Mouse (Mus musculus) ES-Bruce4 (cell line): ENCODE measurements around the gene Stk39. TPM values are rescaled to one million over a fixed set of nuclear protein-coding genes. Genes with fewer than 3 reads are reported as not detected.

Experiments
- H3K27ac ChIP-seq: 2 replicates; pipeline ENCODE4 v1.5.1; 2012; ENCODE audit warnings: low read length, inconsistent platforms; ENCODE audit not compliant: insufficient read depth
- H3K27me3 ChIP-seq: 2 replicates; pipeline ENCODE4 v1.6.1; 2012; ENCODE audit warnings: mild to moderate bottlenecking, low read length, inconsistent platforms; ENCODE audit not compliant: control insufficient read depth, poor library complexity, insufficient read depth, severe bottlenecking
- H3K36me3 ChIP-seq: 2 replicates; pipeline ENCODE4 v1.6.1; 2012; ENCODE audit warnings: inconsistent platforms, mild to moderate bottlenecking, low read length, moderate library complexity; ENCODE audit not compliant: control insufficient read depth, poor library complexity, insufficient read depth, severe bottlenecking
- H3K4me1 ChIP-seq: one replicate; pipeline ENCODE4 v1.8.1; 2011; ENCODE audit warnings: low read length; ENCODE audit not compliant: control insufficient read depth, insufficient read depth
- H3K4me3 ChIP-seq: 2 replicates; pipeline ENCODE4 v1.5.1; 2011; ENCODE audit warnings: low read depth, mild to moderate bottlenecking, low read length
- H3K9ac ChIP-seq: 2 replicates; pipeline ENCODE4 v1.6.1; 2012; ENCODE audit warnings: low read depth, mild to moderate bottlenecking, inconsistent platforms; ENCODE audit not compliant: poor library complexity, severe bottlenecking
- H3K9me3 ChIP-seq: replicated peaks from 2 replicates; pipeline ENCODE4 v1.6.1; 2012; ENCODE audit warnings: mild to moderate bottlenecking, low read length, inconsistent platforms; ENCODE audit not compliant: control insufficient read depth, poor library complexity, insufficient read depth, severe bottlenecking
- CTCF ChIP-seq: IDR thresholded peaks from one replicate; pipeline ENCODE4 v1.8.1; 2011; ENCODE audit warnings: low read depth, low read length
- EP300 ChIP-seq: IDR thresholded peaks from 2 replicates; pipeline ENCODE4 v1.6.1; 2011; ENCODE audit warnings: low read depth, low read length; ENCODE audit not compliant: insufficient read depth
- POLR2A ChIP-seq: IDR thresholded peaks from one replicate; pipeline ENCODE4 v1.8.1; 2011; ENCODE audit warnings: low read length; ENCODE audit not compliant: insufficient read depth
- polyA plus RNA-seq: library from polyadenylated mRNA; stranded (reverse); fragments of >200 nt; gene quantifications from 2 replicates; pipeline ENCODE4 v1.2.4, GENCODE M21; 2011; ENCODE audit warnings: low read depth; ENCODE audit not compliant: missing spikeins, insufficient read depth, insufficient read length

Stk39 gene
- polyA plus RNA-seq, 1 experiment = 7.6 TPM

DNA sequence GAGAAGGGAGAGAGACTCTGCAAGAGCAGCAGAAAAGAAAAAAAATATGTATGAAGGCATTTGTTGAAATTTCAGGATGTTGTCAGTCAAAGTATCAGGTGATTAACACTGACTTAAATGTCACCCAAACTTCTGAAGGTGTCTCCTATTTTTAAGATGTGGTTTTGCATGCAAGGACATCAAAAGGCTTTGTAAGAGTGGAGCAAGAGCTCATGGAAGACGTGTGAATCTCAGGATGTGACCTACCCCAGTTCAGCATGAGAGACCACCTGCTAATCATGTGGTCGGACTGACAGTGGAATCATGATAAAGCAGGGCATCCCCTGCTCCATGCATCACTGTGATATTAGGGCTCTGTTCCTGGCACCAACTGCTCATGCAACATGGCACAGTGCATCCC, 175.3 kb downstream of the Stk39 start:
- no peaks in the 10 kb centered on the region for H3K4me1 ChIP-seq

DNA sequence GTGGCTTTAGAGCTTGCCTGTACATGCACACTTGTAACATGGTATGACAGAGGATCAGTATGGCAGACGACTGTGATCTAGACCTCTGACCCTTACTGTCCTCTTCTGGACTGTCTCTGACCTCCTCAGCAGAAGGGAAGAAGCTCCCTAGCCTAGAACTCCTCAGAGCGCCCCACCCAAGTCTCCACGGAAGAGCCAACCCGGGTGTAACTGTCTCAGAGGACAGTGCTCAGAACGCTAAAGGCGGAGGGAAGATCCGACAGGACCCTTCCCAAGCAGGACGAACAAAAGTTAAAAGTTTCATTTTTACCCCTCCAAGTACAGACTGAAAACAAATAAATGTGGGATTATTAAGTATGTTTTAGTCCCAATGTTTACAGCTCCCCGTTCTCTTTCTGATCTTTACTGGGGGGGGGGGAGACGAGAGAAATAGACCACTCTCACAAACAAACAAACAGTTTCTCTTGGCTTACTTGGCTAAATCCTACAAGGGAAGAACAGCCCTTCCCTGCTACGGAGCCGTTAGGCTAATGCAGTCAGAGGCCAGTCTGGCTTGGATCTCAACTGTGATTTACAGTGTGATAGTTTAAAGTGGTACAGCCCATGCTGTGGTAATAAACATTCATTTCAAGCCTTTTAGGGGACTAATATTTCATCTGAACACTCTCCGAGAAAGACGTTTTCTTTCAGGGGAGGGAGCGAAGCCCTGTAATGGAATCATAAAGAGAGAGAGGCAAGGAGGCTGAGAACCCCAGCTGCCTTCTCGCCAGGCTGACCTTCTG, 179.3 kb downstream of the Stk39 start:
- Histone ChIP-seq H3K27ac (no peak overlapping the region), H3K4me1 (no peaks in the 10 kb centered on the region), H3K9me3 (no peaks in the 10 kb centered on the region), H3K9ac (no peak overlapping the region), H3K36me3 (no peaks in the 10 kb centered on the region), H3K27me3 (no peaks in the 10 kb centered on the region), H3K4me3 (no peak overlapping the region)
- no peak for TF ChIP-seq CTCF

More for the DNA sequence above, 175.3 kb downstream of the Stk39 start:
- no peaks in the 10 kb centered on the region for H3K9me3 ChIP-seq
- TF ChIP-seq CTCF (no peak), POLR2A (no peak), EP300 (no peak)
- H3K27me3 ChIP-seq = no peaks in the 10 kb centered on the region
- H3K27ac ChIP-seq = no peak overlapping the region
- H3K4me3 ChIP-seq = no peak overlapping the region
- no peaks in the 10 kb centered on the region for H3K36me3 ChIP-seq
- no peak overlapping the region for H3K9ac ChIP-seq

DNA sequence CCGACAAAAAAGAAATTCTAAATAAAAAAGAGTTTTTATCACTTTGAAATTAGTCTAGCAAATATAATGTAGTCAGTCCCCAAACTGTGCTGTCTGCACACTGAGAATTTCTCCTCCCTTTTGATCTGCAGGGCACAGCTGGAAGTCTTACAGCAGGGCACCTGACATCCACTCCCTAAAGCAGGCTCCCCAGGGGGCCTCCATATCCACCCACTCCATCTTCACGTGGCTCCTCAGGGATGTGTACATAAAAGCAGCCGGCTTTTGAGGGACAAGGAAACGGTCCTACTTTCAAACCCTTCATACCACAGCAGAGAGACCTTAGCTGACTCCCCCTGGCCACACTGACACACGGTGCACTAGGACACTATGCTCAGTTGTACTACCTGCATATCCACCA, 180.2 kb downstream of the Stk39 start:
- no peaks in the 10 kb centered on the region for H3K36me3 ChIP-seq
- no peak overlapping the region for H3K4me3 ChIP-seq
- no peak for TF ChIP-seq EP300
- no peak for TF ChIP-seq POLR2A
- TF ChIP-seq CTCF = no peak
- no peak overlapping the region for H3K27ac ChIP-seq
- no peaks in the 10 kb centered on the region for H3K9me3 ChIP-seq
- H3K4me1 ChIP-seq = no peaks in the 10 kb centered on the region
- no peaks in the 10 kb centered on the region for H3K27me3 ChIP-seq
- H3K9ac ChIP-seq = no peak overlapping the region

DNA sequence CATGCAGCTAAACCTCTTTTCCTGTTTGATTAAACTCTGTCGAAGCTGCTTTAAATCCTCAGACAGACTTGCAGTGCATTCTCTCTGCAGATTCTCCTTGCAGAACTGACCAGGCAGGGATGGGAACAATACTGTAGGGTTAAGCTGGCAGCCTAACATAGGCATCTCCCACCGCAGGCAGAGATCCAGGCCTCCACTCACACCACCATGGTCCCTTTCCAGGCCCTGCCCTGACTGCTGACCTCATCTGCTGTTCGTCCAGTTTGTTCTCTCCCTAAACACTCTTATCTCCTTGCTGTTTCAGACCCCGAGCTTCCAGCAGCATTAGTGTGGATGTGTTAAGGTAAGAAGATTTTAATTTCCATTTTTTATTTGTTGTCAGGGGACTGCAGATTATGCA, 182.1 kb downstream of the Stk39 start:
- no peak overlapping the region for H3K4me3 ChIP-seq
- H3K9me3 ChIP-seq = no peaks in the 10 kb centered on the region
- H3K27ac ChIP-seq = no peak overlapping the region
- H3K4me1 ChIP-seq = no peaks in the 10 kb centered on the region
- H3K27me3 ChIP-seq = no peaks in the 10 kb centered on the region
- TF ChIP-seq POLR2A (no peak), CTCF (no peak)
- H3K9ac ChIP-seq = no peak overlapping the region
- H3K36me3 ChIP-seq = no peaks in the 10 kb centered on the region

DNA sequence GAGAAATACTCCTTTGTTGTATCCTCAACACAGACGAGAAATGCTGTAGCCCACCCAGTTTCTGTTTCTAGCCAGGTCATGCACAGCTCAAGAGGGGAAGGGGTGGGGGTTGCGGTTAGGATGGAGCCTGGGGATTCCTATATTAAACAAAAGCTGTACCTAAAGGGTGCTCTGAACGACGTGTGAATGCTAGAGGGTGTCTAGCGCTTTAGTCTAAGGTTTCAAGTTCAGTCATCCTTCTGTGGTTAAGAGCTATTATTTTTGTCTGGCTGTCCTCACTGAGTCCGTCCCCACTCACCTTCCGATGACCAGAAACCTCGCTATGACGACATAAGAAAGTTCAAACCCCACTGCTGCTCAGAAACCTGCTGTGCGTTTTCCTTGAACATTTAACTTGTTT, 182.9 kb downstream of the Stk39 start:
- Histone ChIP-seq H3K36me3 (no peaks in the 10 kb centered on the region), H3K27me3 (no peaks in the 10 kb centered on the region), H3K4me3 (no peak overlapping the region), H3K27ac (no peak overlapping the region), H3K9me3 (no peaks in the 10 kb centered on the region), H3K9ac (no peak overlapping the region), H3K4me1 (no peaks in the 10 kb centered on the region)
- TF ChIP-seq EP300 (no peak), POLR2A (no peak), CTCF (no peak)

DNA sequence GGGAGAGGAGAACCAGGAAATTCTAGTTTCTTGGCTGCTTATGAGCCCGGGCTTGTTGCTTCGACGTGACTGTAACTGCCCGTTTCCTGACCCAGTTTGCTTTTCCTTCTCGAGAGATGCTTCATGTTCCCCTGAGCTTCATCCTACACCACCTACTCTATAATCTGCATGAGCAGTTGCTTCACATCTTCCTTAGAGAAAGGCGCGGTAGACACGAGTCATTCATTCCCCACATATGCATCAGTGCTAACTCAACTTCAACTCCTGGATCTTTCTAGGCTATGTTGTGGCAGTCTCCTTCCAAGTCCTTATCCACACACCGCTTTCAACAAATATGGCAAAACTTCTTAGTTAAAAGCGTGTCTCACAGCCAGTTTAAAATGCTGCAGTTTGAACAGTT, 184.0 kb downstream of the Stk39 start:
- H3K9ac ChIP-seq = no peak overlapping the region
- TF ChIP-seq POLR2A (no peak), EP300 (no peak), CTCF (no peak)
- no peaks in the 10 kb centered on the region for H3K9me3 ChIP-seq
- no peak overlapping the region for H3K4me3 ChIP-seq
- no peaks in the 10 kb centered on the region for H3K4me1 ChIP-seq
- no peaks in the 10 kb centered on the region for H3K27me3 ChIP-seq
- H3K36me3 ChIP-seq = no peaks in the 10 kb centered on the region
- no peak overlapping the region for H3K27ac ChIP-seq
